Mouse (Mus musculus) adrenal gland, adult 2 months (tissue): Measurements from ENCODE around the gene Myo15b. TPM values are rescaled to one million over a fixed set of nuclear protein-coding genes. Genes with fewer than 3 reads are reported as not detected.

Experiments
- DNase-seq: peaks from one replicate; pipeline ENCODE4 v3.0.0; 2021
- polyA plus RNA-seq: library from polyadenylated mRNA; depleted of rRNA; stranded (reverse); fragments of >200 nt; gene quantifications from 2 replicates; pipeline ENCODE4 v1.2.3, GENCODE M21; 2012
- total RNA-seq, 2 experiments: library from RNA; stranded (reverse); gene quantifications; 2 replicates each; pipeline ENCODE4 v1.2.3; 2021

Myo15b gene
- total and polyA plus RNA-seq, 3 experiments, result 0.13 to 0.35 TPM; not detected in 1

DNA sequence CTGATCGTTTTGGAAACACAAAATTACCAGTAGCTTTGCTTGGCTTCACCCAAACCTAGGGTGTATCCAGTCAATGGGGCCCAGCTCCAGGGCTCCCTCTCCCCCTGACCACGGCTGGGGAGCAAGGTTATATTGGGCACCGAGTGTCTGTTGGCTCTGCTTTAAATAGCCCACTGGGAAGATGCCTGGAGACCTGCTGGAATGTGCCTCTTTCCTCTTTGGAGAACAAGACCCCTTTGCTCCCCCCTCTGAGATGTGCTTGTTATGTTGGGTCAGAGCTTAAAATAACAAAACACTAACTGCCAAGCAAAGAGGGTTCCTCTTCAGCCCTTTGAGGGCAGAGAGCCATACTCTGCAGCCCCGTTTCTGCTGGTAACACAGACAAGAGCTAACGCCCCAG, 44.0 kb downstream of the Myo15b start:
- no peak for DNase-seq

DNA sequence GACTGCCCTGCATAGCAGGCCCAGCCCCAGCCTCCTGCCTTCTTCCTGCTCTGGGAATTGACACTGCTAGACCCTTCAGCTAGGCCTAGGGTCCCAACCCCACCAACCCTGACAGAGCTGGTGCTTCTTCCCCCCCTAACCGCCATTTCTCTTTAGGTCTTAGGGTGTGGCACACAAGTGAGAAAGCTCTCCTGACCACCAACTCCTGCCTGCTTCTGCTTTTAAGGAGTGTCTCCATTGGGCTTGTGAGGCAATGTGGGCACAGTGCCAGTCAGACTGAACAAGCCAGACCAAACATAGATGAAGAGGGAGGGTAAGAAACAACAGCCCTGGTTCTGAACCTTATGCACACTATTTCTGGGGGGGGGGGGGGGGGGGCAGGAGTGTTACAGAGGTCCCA, 44.6 kb downstream of the Myo15b start:
- no peak for DNase-seq

DNA sequence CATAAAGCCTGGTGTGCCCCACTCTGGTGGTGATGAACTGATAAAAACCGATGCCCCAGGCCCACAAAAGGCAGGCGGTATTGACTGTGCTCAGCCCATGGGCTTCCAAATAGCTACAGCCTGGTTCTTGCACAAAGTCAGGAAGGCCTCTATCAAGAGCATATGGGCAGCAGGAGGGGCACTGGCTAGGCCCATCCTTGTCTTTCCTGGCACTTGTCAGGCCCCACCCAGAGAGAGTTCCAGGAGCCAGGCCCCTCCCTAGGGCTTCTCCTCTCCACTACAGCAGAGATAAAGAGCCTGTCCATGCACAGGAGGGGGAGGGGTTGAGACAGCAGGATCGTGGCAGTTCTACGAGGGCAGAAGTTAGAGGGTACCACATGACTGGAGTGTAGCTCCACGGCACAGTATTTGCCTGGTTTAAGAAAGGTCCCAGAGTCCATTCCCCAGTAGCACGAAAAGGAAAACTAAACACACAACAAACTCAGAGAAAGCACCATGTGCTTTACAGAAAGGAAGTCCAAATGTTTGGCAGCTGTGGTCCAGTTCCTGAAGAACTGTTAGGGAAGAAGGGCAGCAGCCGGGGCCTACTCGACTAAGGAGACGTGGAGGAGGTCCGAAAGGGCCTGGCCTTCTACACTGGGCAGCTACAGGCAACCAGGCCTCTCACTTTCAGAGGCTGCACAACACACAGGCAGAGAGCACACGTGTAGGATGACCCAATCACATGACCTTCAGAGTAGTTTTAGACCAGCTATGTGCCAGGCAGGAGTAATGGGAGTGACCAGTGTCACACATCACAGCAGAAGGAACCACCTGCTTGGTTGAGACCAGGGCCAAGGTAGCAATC, 45.4 kb downstream of the Myo15b start:
- no peak for DNase-seq

DNA sequence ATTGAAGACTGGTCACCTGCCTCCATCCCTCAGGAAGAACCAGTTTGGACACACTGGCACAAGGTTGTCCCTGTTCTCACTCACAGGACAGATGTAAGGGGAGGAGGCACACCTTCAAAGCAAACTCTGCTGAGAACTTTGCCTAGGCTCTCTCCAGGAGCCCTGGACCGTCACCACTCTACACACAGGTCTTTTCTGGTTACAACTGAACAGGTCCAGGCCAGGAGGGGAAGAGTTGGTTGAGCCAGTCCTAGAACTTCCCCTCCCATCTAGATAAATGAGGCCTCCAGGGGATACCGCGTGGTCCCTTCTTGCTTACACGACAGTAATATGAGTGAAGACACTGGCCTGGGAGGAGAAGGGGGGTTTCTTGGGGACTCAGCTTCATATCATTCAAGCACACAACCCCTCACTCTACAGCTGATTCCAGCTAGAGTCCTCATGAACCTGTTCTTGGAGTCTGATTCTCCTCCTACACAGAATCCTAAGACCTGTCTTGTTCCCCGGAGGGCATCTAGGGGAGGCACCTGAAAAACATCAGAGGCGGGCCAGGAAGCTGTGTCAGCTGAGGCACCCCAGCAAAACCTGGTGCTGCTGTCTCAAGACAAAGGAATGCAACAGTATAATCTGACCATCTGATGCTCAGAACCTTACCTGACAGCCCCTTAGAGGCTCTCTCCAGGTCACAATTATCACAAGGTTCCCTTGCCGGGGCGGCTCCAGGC, 46.2 kb downstream of the Myo15b start:
- DNase-seq, result no peak

DNA sequence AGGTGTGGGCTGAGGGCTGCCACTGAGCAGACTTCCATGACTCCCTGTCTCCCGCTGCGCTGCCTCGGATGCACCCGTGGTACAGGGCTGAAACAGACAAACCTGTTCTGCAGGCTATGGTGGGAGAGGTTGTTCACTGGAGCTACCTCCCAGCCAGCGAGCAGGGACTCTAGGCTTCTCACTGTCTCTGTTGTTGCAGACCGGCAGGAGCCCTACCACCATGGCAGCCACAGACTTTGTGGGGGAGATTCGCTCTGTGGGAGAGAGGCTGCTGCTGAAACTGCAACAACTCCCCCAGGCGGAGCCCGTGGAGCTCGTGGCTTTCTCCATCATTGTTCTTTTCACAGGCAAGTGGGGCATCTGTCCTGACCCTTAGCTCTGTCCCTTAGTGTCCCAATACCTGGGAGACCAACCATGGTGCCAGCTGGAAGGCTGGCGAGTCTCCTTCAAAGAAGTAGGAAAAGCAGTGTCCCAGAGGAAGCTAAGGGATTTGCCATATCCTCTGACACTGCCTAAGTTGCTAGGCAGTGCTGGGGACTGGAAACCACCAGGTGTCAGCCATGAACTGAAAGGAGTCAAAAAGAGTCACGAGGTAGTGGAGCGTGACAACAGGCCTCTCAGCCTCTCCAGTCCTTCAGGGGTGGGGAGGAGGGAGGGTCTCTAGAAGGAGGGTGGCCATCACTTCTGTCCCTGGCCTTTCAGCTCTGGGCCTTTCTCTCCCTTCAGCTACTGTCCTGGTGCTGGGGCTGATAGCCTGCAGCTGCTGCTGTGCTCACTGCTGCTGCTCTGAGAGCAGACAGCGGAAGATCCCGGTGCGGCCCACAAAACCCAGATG, 47.0 kb downstream of the Myo15b start:
- no peak for DNase-seq

DNA sequence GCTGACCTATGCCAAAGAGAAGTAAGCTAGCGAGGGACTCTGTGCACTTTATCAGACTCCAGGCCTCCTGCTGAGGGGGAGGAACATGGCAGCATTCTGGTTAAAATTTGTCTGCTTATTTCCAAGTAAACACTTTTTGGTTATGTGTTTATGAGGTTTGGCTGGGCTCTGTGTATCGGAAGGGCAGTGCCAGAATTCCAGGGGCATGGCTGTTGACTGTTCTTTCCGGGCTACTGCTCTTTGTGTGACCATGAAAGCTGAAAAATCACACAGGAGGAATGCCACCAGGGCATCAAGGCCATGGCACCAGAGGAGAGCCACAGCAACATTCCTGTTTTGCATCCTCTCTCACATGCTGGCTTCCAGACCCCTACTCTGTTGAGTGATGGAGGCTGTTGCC, 47.9 kb downstream of the Myo15b start:
- peak; percentile 69 for DNase-seq

DNA sequence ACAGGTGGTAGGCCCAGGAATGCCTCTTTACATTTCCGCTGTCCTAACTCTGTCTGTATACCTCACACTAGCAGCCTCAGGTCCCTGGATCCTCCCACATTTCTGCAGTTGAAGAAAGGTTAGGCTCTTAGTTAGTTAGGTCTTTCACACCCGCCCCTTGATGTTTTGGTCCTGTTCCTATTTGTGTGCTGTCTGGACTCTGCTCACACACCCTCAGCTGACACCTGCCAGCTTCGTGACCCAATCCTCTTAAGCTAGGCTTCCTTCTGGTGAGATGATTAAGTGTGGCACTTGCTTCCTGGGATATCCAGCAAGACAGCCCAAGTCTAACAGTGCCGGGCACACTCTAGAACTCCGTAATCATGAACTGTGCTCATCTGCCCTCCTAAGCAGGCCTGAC, 48.3 kb downstream of the Myo15b start:
- no peak for DNase-seq

DNA sequence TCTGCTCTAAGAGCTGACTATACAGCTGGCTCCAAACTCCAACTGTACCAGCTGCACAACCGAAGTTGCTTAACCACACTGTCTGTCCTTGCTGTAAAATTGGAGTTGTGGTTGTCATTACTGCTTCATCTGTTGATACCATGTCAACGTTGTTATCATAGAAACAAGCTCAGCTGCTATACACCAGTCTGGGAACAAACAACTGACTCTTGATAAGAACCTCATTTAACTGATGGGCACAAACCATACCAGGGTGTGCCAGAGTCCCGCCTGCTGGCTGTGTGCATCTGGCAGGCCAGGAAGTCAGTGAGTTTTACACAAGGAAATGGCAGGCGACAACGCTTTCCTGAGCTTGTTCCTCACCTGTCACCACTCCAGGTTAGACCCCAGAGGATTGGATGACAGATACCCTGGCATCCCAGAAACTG, 52.9 kb downstream of the Myo15b start:
- no peak for DNase-seq

DNA sequence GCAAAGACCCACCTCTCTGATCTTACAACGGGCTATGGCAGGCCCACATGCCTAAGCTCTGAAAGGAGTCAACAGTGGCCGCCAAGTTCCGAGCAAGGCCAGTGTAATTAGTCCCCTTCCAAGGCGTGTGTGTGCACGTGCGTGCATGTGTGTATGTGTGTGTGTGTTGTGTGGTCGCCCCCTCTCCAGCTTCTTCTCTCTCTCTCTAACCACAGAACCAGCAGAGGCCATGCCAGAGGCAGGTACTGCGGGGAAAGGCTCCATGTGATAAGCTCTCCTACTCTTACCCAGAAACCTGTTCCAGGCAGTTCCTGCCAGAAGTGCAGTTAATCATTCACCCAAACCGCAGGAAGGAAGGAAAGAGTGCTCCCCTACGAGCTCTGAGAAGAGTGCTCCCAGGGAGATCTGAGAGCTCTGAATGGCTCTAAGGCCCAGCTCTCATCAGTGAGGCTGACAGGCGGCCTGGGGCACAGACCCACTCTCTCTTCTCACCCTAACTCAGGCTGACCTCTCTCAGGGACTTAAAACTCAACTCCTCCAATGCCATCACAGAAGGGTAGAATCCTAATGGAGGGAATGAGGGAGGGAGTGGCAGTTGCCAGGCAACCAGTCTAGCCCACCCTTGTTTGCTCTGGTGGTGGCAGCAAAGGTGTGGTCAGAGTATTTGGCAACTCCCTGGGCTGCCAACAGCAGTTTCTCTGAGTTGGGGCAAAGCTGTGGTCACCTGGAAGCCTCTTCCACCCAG, 53.6 kb downstream of the Myo15b start, which contains the start of gene Smim6:
Gene Smim6 (plus strand): TSS at position 386 of the 745 bp plus-strand sequence.
- DNase-seq, result no peak

DNA sequence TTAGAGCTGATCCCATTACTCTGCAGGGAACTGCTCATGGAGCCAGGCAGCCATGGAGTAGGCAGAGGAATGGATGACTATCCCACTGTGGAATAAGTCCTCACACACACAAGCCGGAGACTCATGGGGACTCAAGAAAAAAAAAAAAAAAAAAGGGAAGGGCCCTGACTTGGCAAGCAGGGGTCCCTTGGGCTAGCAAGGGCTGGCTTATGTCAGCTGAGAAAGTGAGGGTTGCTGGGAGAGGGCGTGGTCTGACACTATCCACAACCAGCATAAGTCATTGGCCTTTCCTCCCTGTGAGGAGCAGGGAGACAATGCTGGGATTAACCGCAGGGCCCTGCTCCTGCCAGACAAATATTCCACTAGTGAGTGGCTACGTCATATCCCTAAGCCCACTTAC, 58.4 kb downstream of the Myo15b start:
- DNase-seq, result no peak

DNA sequence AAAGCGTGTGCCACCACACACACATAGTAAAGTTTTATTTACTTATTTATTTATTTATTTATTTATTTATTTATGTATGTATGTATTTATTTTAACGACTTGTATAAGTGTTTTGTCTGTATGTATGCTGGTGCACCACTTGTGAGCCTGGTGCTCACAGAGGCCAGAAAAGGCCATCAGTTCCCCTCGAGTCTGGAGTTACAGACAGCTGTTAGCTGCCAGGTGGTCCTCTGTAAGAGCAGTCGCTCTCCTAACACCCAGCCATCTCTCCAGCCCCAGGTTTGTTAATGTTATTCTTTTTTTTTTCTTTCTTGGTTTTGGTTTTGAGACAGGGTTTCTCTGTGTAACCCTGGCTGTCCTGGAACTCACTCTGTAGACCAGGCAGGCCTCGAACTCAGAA, 60.4 kb downstream of the Myo15b start:
- DNase-seq, result no peak

DNA sequence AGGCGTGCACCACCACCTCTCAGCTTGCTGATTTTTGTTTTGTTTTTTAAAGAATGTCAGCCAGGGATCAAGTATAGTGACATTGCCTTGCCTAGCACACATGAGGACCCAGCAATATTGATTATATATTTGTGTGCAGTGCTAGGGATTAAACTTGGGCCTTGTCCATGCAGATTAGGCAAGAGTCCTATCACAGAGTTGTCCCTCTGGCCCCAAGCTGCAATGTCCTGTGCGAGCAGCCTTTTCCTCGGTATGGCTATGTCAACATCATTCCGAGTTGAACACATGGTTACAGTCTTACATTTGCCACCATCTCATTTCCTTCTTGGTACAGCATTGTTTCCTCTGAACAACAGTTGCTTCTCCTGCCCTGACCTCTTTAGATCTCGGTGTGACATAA, 60.9 kb downstream of the Myo15b start:
- no peak for DNase-seq

DNA sequence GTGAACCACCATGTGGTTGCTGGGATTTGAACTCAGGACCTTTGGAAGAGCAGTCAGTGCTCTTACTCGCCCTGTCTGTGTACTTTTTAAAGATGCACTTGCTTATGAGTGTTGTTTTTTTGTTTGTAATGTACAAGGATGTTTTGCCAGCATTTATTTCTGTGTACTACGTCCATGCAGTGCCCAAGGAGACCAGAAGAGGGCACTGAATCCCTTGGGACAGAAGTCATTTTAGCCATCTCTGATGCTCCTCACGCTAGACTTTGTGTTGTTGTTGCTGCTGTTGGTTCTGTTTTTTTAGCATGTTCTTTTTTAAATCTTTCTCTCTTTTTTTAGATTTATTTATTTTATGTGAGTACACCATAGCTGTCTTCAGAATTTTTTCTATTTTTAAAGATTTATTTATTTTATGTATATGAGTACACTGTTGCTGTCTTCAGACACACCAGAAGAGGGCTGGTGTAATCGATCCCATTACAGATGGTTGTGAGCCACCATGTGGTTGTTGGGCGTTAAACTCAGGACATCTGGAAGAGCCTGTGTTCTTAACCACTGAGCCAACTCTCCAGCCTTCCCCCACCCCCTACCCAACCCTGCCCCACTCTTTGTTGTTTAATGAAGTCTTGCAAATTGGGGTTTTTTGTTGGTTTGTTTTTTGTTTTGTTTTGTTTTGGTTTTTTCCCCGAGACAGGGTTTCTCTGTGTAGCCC, 62.1 kb downstream of the Myo15b start:
- DNase-seq, result no peak

DNA sequence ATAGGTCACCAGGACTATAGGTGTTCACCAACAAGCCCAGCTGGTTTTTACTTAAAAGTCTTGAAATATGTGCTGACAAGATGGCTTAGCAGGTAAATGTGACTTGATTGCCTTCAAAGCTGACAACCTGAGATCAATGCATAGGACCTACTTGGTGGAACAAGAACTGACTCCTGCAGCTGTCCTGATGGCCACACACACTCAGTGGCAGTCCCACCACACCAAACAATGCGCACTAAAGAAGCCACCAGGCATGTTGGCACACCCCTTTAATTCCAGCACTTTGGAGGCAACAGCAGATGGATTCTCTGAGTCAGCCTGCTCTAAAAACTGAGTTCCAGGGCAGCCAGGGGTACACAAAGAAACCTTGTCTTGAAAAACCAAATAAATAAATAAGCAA, 63.8 kb downstream of the Myo15b start:
- no peak for DNase-seq

DNA sequence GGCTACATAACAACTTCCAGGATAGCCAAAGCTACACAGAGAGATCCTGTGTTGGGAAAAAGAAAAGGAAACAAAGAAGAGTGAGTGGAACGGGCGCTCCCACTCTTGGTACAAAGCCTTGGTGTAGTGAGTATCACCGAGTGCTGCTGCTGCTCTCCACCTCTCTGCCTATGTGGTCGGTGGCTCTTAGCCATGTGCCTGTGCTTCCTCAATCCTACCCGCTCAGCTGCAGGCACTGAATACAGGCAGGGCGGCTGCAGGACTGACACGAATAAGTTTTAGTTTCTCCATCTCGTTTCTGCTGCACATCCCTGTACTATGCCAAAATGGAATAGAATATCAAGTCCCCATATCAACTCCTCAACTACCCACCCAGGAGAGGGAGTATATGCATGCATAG, 70.8 kb downstream of the Myo15b start:
- DNase-seq, result no peak

DNA sequence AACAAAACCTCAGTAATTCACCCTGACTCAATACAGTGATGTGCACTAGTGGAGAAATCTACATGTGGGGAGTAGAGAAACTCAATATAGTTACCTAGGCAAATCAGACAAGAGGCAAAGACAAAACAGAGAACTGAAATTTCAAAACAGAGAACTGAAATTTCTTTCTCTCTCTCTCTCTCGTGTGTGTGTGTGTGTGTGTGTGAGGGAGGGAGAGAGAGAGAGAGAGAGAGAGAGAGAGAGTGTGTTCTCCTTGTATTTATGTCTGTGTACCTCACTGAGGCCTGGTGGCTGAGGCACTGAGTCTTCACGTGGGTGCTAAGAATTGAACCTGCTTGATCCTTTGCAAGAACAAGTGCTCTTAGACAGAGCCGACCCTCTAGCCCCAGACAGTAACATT, 71.6 kb downstream of the Myo15b start:
- no peak for DNase-seq

DNA sequence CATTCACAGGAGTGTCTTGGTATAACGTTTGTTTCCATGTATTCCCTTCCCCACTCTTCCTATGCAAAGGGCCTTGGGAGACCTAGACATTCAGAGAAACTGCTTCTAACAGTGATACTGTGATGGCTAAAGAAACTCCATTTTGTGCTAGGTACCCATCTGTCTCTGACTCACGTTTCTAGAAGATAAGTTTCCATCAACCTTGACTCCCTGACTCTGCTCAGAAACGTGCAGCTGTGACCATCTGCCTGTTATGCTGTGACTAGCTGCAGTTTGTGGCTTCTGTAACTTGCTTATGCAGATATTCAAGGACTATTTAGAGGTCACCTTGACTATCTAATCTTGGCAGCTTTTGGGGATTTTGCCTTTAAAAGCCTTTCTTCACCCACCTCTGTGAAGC, 73.0 kb downstream of the Myo15b start:
- no peak for DNase-seq

DNA sequence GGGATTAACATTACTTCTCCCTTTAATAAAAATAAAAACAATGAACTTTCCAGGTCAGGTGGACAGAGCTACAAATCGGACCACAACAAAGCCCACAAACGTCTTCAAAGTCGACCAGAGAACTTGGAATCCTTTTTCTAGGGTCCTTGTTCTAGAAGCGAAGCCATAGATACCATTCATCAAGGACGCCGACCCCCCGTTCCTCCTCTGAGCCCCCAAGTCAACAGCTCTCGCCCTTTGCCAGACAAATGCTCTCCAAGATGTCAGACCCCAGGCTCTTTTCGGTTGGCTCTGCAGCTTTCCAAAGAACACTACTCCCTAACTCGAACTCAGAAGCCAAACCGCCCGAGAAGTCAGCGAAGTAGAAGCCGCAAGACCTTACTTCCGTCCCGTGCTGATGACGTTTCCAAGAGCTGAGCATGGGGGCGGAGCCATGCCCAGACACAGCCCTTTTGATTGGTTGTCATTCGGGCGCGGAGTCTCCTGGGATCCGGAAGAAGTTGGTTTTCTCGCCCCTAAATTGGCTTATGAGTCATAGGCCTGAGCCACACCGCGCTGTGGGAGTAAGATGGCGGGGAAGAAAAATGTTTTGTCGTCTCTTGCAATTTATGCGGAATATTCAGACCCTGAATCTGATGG, 75.0 kb downstream of the Myo15b start, which contains the start of the genes Sap30bp and Recql5:
Gene Sap30bp (plus strand): TSS at position 175 of the 639 bp plus-strand sequence.
Gene Recql5 (minus strand): TSS at position 370 of the 639 bp plus-strand sequence.
- DNase-seq, result peak; percentile 97

DNA sequence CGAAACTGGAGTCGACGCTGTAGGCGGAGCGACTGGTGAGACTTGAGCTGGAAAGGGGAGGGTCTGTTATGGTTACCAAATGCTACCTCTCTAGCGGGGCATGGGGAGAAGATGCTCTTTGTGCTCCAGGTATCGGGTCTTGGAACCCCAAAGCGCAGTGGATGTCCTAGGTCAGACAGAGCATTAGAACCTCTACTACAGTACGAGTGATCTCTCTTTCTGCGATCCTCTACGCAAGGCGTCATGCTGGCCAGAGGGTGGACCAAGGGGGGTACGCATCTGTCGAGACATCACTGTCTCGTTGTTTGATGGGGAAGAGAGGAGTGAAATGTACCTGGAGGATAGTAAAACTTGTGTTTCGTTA, 75.5 kb downstream of the Myo15b start:
- DNase-seq, result no peak

DNA sequence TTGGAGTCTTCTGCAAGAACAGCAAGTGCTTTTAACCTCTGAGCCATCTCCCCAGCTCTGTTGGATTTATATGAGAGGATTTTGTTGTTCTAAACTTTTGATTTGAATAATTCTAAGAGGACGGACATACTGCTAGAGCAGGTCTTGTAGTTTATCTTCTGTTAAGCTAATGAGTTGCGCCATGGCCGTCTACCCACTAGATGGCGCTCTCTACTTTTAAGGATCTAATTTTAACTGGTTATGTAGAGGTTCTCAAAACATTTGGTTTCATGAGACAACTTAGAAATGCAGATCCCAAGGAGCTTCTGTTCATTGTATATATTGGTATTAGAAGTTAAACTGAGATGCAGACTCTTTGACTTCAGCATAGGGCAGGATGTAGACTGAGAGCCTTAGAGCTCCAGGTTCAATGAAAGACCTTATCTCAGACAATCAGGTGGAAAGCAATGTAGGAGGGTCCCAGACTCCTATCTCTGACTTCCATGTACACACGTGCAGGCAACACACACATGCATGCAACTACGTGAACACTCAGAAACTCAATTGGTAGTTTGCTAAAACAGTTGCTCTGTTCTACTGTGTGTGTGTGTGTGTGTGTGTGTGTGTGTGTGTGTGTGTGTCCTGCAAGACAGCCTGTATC, 81.6 kb downstream of the Myo15b start:
- peak; percentile 41 for DNase-seq
